Mouse (Mus musculus) layer of hippocampus, adult 6 months (tissue): ENCODE results near the gene Olfr619. TPM values are rescaled to one million over a fixed set of nuclear protein-coding genes. Genes with fewer than 3 reads are reported as not detected.

Experiments
- long read RNA-seq, 2 experiments: library from polyadenylated mRNA; unstranded; transcript quantifications; one replicate each; pipeline ENCODE4 v2.0.0; 2019 to 2020
- microRNA-seq: library from miRNA; unstranded; fragments of <30 nt; microRNA quantifications from one replicate; pipeline ENCODE4 v1.2.0, GENCODE M21; 2020
- polyA plus RNA-seq: library from polyadenylated mRNA; unstranded; fragments of <200 nt; fragmentation: Nextera tagmentation; gene quantifications from 2 replicates; pipeline ENCODE4 v1.2.3, GENCODE M21; 2021

The Olfr619 gene
- polyA plus RNA-seq: not detected in 2 replicates
- long read RNA-seq, experiment 1: 0 reads
- long read RNA-seq, experiment 2: 0 reads

GRCm38 (mm10) chr7:103600275-103600674 lies at the start of gene Olfr619:
Gene Olfr619, plus strand, starts transcription at chr7:103600575.

GRCm38 (mm10) chr7:103555779-103556178 lies 44.6 kb upstream of the Olfr619 start, which contains the start of gene Olfr615:
Gene Olfr615, plus strand, starts transcription at chr7:103556079.

GRCm38 (mm10) chr7:103569043-103569442 lies 31.3 kb upstream of the Olfr619 start, which contains the start of gene Olfr616:
Gene Olfr616, minus strand, starts transcription at chr7:103569143.

GRCm38 (mm10) chr7:103572761-103573160 lies 27.6 kb upstream of the Olfr619 start, which contains the start of gene Olfr617:
Gene Olfr617, plus strand, starts transcription at chr7:103573061.

GRCm38 (mm10) chr7:103589803-103590202 lies 10.6 kb upstream of the Olfr619 start, which contains the start of gene Olfr618:
Gene Olfr618, plus strand, starts transcription at chr7:103590103.

GRCm38 (mm10) chr7:103612434-103612833 lies 12.1 kb downstream of the Olfr619 start, which contains the start of gene Olfr620:
Gene Olfr620, minus strand, starts transcription at chr7:103612534.

GRCm38 (mm10) chr7:103642602-103643001 lies 42.2 kb downstream of the Olfr619 start, which contains the start of gene Olfr622:
Gene Olfr622, minus strand, starts transcription at chr7:103642702.

Small RNA genes within 50 kb of the gene (microRNA-seq; reads per million reads assigned to microRNA genes)
- not detected for gene Gm26506

Other genes starting within 250 kb of the Olfr619 start
- not detected in 2 replicates for gene Olfr601, start 237.9 kb upstream of the Olfr619 start, polyA plus RNA-seq
- not detected in 2 replicates for gene Olfr603, start 214.4 kb upstream of the Olfr619 start, polyA plus RNA-seq
- gene Usp17lc, start 185.5 kb upstream of the Olfr619 start, polyA plus RNA-seq: not detected in 2 replicates
- gene Olfr605, start 155.1 kb upstream of the Olfr619 start, polyA plus RNA-seq: not detected in 2 replicates
- not detected in 2 replicates for gene Olfr606, start 151.5 kb upstream of the Olfr619 start, polyA plus RNA-seq
- gene Olfr607, start 136.4 kb upstream of the Olfr619 start, polyA plus RNA-seq: not detected in 2 replicates
- gene Olfr608, start 130.7 kb upstream of the Olfr619 start, polyA plus RNA-seq: not detected in 2 replicates
- not detected in 2 replicates for gene Olfr609, start 102.5 kb upstream of the Olfr619 start, polyA plus RNA-seq
- gene Olfr610, start 88.5 kb upstream of the Olfr619 start, polyA plus RNA-seq: not detected in 2 replicates
- gene Olfr611, start 79.7 kb upstream of the Olfr619 start, polyA plus RNA-seq: not detected in 2 replicates
- not detected in 2 replicates for gene Olfr612, start 57.9 kb upstream of the Olfr619 start, polyA plus RNA-seq
- not detected in 2 replicates for gene Olfr613, start 52.5 kb upstream of the Olfr619 start, polyA plus RNA-seq
- gene Olfr615, start 44.5 kb upstream of the Olfr619 start, polyA plus RNA-seq: not detected in 2 replicates
- gene Olfr616, start 31.4 kb upstream of the Olfr619 start, polyA plus RNA-seq: not detected in 2 replicates
- gene Olfr617, start 27.5 kb upstream of the Olfr619 start, polyA plus RNA-seq: not detected in 2 replicates
- not detected in 2 replicates for gene Olfr618, start 10.5 kb upstream of the Olfr619 start, polyA plus RNA-seq
- not detected in 2 replicates for gene Olfr620, start 12.0 kb downstream of the Olfr619 start, polyA plus RNA-seq
- not detected in 2 replicates for gene Olfr622, start 42.1 kb downstream of the Olfr619 start, polyA plus RNA-seq
- not detected in 2 replicates for gene Olfr623, start 63.1 kb downstream of the Olfr619 start, polyA plus RNA-seq
- gene Olfr624, start 70.6 kb downstream of the Olfr619 start, polyA plus RNA-seq: not detected in 2 replicates
- not detected in 2 replicates for gene Olfr625-ps1, start 82.1 kb downstream of the Olfr619 start, polyA plus RNA-seq
- not detected in 2 replicates for gene Olfr243, start 114.1 kb downstream of the Olfr619 start, polyA plus RNA-seq
- gene Olfr628, start 129.8 kb downstream of the Olfr619 start, polyA plus RNA-seq: not detected in 2 replicates
- not detected in 2 replicates for gene Olfr629, start 144.4 kb downstream of the Olfr619 start, polyA plus RNA-seq
- gene Olfr630, start 156.8 kb downstream of the Olfr619 start, polyA plus RNA-seq: not detected in 2 replicates
- not detected in 2 replicates for gene Olfr69, start 171.0 kb downstream of the Olfr619 start, polyA plus RNA-seq
- not detected in 2 replicates for gene Olfr68, start 179.1 kb downstream of the Olfr619 start, polyA plus RNA-seq
- gene Olfr67, start 191.2 kb downstream of the Olfr619 start, polyA plus RNA-seq: not detected in 2 replicates
- 0.80 and 2.0 TPM in 2 replicates for gene Hbb-bt, start 213.4 kb downstream of the Olfr619 start, polyA plus RNA-seq
- 6.5 and 12.6 TPM in 2 replicates for gene Hbb-bs, start 227.5 kb downstream of the Olfr619 start, polyA plus RNA-seq
- gene Hbb-bh2, start 239.9 kb downstream of the Olfr619 start, polyA plus RNA-seq: not detected in 2 replicates
- not detected in 2 replicates for gene Hbb-bh1, start 242.6 kb downstream of the Olfr619 start, polyA plus RNA-seq